Mouse (Mus musculus): ENCODE measurements around the gene Ccdc74a.

The Ccdc74a gene

GRCm38 (mm10) chr16:17639081-17639480 is 7.2 kb upstream of the Ccdc74a start:
- in situ Hi-C loops (cut with MboI; ENCODE audit: low pct_unique_long_range_greater_than_20kb in 1 of 2, low sequenced_read_pairs in 2 of 2, unreplicated experiment in 1 of 2), result no loop called here

GRCm38 (mm10) chr16:17639951-17640350 is 6.3 kb upstream of the Ccdc74a start:
- in situ Hi-C loops (cut with MboI; ENCODE audit: low pct_unique_long_range_greater_than_20kb in 1 of 2, low sequenced_read_pairs in 2 of 2, unreplicated experiment in 1 of 2), result no loop called here

- in situ Hi-C loops (cut with MboI; ENCODE audit: low pct_unique_long_range_greater_than_20kb in 1 of 2, low sequenced_read_pairs in 2 of 2, unreplicated experiment in 1 of 2), result no loop called here
Measured at GRCm38 (mm10) chr16:17640706-17641105, 5.6 kb upstream of the Ccdc74a start.

- in situ Hi-C loops (cut with MboI; ENCODE audit: low pct_unique_long_range_greater_than_20kb in 1 of 2, low sequenced_read_pairs in 2 of 2, unreplicated experiment in 1 of 2), result no loop called here
Measured at GRCm38 (mm10) chr16:17641301-17641700, 5.0 kb upstream of the Ccdc74a start.

GRCm38 (mm10) chr16:17642311-17642710 is 4.0 kb upstream of the Ccdc74a start:
- in situ Hi-C loops (cut with MboI; ENCODE audit: low pct_unique_long_range_greater_than_20kb in 1 of 2, low sequenced_read_pairs in 2 of 2, unreplicated experiment in 1 of 2), result no loop called here

GRCm38 (mm10) chr16:17643437-17643990 is 2.8 kb upstream of the Ccdc74a start:
- in situ Hi-C loops (cut with MboI; ENCODE audit: low pct_unique_long_range_greater_than_20kb in 1 of 2, low sequenced_read_pairs in 2 of 2, unreplicated experiment in 1 of 2), result no loop called here

- in situ Hi-C loops (cut with MboI; ENCODE audit: low pct_unique_long_range_greater_than_20kb in 1 of 2, low sequenced_read_pairs in 2 of 2, unreplicated experiment in 1 of 2), result no loop called here
Measured at GRCm38 (mm10) chr16:17647156-17647555, 886 bp downstream of the Ccdc74a start.

- in situ Hi-C loops (cut with MboI; ENCODE audit: low pct_unique_long_range_greater_than_20kb in 1 of 2, low sequenced_read_pairs in 2 of 2, unreplicated experiment in 1 of 2), result no loop called here
Measured at GRCm38 (mm10) chr16:17647566-17648340, 1.5 kb downstream of the Ccdc74a start.

GRCm38 (mm10) chr16:17649925-17650605 is 3.8 kb downstream of the Ccdc74a start:
- in situ Hi-C loops (cut with MboI; ENCODE audit: low pct_unique_long_range_greater_than_20kb in 1 of 2, low sequenced_read_pairs in 2 of 2, unreplicated experiment in 1 of 2), result no loop called here

- in situ Hi-C loops (cut with MboI; ENCODE audit: low pct_unique_long_range_greater_than_20kb in 1 of 2, low sequenced_read_pairs in 2 of 2, unreplicated experiment in 1 of 2), result no loop called here
Measured at GRCm38 (mm10) chr16:17650711-17651110, 4.4 kb downstream of the Ccdc74a start.

- in situ Hi-C loops (cut with MboI; ENCODE audit: low pct_unique_long_range_greater_than_20kb in 1 of 2, low sequenced_read_pairs in 2 of 2, unreplicated experiment in 1 of 2), result no loop called here
Measured at GRCm38 (mm10) chr16:17652607-17653006, 6.3 kb downstream of the Ccdc74a start.

GRCm38 (mm10) chr16:17653601-17654000 is 7.3 kb downstream of the Ccdc74a start:
- in situ Hi-C loops (cut with MboI; ENCODE audit: low pct_unique_long_range_greater_than_20kb in 1 of 2, low sequenced_read_pairs in 2 of 2, unreplicated experiment in 1 of 2), result no loop called here

GRCm38 (mm10) chr16:17654188-17654795 is 8.0 kb downstream of the Ccdc74a start:
- in situ Hi-C loops (cut with MboI; ENCODE audit: low pct_unique_long_range_greater_than_20kb in 1 of 2, low sequenced_read_pairs in 2 of 2, unreplicated experiment in 1 of 2), result no loop called here

- in situ Hi-C loops (cut with MboI; ENCODE audit: low pct_unique_long_range_greater_than_20kb in 1 of 2, low sequenced_read_pairs in 2 of 2, unreplicated experiment in 1 of 2), result no loop called here
Measured at GRCm38 (mm10) chr16:17656212-17656871, 10.1 kb downstream of the Ccdc74a start.

- in situ Hi-C loops (cut with MboI; ENCODE audit: low pct_unique_long_range_greater_than_20kb in 1 of 2, low sequenced_read_pairs in 2 of 2, unreplicated experiment in 1 of 2), result no loop called here
Measured at GRCm38 (mm10) chr16:17665568-17665967, 19.3 kb downstream of the Ccdc74a start.

- in situ Hi-C loops (cut with MboI; ENCODE audit: low pct_unique_long_range_greater_than_20kb in 1 of 2, low sequenced_read_pairs in 2 of 2, unreplicated experiment in 1 of 2), result no loop called here
Measured at GRCm38 (mm10) chr16:17669886-17670285, 23.6 kb downstream of the Ccdc74a start.

- in situ Hi-C loops (cut with MboI; ENCODE audit: low pct_unique_long_range_greater_than_20kb in 1 of 2, low sequenced_read_pairs in 2 of 2, unreplicated experiment in 1 of 2), result no loop called here
Measured at GRCm38 (mm10) chr16:17694860-17695259, 48.6 kb downstream of the Ccdc74a start.
